Mouse (Mus musculus) gonadal fat pad, adult 2 months (tissue): ENCODE results near the gene Rd3. TPM values are rescaled to one million over a fixed set of nuclear protein-coding genes. Genes with fewer than 3 reads are reported as not detected.

Source experiments
- DNase-seq: peaks from one replicate; pipeline ENCODE4 v3.0.0-alpha.2; 2012; ENCODE audit warnings: low read depth
- polyA plus RNA-seq: library from polyadenylated mRNA; depleted of rRNA; stranded (reverse); fragments of >200 nt; gene quantifications from 2 replicates; pipeline ENCODE4 v1.2.3, GENCODE M21; 2012

The Rd3 gene
- polyA plus RNA-seq, 1 experiment: 0.68 TPM

- DNase-seq: no peak
Observed at GRCm38 (mm10) chr1:191963948-191964772, 13.0 kb upstream of the Rd3 start.

GRCm38 (mm10) chr1:191964773-191965481 is 12.2 kb upstream of the Rd3 start:
- no peak for DNase-seq

DNA sequence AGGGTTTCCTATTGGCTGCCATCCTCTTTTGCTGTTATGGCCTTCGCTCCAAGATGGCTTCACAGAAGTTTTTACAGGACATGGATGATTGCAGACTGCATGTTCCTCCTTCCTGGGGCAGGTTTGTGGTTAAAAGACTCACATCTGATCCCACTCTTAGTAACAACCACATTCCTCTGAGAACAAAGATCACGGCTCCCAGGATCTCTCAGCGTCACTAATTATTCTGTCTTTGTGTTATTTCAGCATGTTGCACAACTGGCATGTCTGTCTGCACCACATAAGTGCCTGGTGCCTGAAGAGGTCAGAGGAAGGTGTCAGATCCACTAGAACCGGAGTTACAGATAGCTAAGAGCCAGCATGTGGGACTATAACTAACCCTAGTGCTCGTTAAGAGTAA is 7.2 kb upstream of the Rd3 start:
- no peak for DNase-seq

GRCm38 (mm10) chr1:191974509-191975405 is 2.4 kb upstream of the Rd3 start:
- peak; percentile 86 for DNase-seq

DNA sequence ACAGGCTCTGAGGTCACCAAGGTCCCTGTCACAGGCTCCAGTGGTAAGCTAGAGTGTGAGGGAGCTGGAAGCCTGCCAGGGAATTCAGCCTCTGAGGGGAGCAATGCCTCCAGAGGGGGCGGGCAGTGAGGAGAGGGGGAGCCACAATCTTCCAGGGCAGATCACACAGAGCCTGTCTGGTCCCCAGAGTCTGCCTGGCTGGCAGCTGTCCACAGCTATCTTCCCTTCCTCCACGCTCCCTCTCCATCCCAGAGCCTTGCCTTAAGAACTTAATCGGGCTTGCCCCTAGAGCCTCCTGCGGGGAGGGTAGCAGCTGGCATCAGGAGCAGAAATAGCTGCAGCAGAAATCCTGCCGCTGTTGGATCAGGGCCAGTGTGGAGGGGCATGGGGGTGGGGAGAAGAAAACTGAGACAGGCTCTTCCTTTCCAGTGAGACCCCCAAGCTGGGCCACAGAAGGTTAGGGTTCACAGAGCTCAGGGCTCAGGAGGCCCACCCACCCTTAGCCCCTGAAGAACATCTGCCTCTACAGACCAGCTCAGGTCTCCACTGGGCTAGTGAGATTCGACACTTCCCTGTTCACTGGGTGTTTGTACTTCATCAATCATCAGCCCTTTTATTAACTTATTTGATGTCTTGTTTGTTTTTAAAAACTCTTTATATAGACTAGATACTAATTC is 4.4 kb downstream of the Rd3 start:
- no peak for DNase-seq

GRCm38 (mm10) chr1:191986674-191987480 is 9.7 kb downstream of the Rd3 start:
- no peak for DNase-seq

DNA sequence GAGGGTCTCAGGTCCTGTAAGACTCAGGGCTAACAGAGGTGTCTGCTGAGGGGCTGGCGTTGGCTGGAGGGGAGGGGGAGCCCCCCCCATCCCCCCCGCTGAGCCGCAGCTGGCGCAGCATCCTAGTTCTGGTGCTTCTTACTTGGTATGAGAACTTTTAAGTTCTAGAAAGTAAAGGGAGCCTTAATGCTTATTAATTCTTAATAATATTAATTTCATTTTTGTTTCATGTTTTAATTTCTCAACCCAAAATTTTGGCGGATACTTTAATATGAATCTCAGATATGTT is 10.3 kb downstream of the Rd3 start:
- DNase-seq: no peak

DNA sequence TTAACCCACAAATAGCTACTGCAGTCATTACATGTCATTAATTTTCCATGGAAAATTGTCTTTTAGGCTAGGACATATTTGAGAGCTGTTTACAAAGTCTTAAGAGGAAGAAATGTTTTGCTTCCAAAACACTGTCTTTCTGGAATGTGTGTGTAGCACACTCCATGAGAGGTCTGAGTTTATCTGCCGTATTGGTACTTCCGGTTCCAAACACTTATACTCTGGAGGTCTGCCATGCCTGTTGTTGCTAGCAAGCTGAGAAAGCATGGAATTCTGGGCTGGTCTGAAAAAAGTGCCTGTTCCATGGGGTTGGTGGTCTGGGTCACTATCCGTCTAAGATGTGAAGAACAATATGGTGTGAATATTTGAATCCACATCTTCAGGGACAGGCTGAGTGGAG is 11.5 kb downstream of the Rd3 start:
- no peak for DNase-seq

GRCm38 (mm10) chr1:191989060-191989459 is 11.9 kb downstream of the Rd3 start:
- no peak for DNase-seq

GRCm38 (mm10) chr1:191989994-191990393 is 12.8 kb downstream of the Rd3 start:
- no peak for DNase-seq

GRCm38 (mm10) chr1:191992040-191992780 is 15.0 kb downstream of the Rd3 start:
- DNase-seq: no peak

DNA sequence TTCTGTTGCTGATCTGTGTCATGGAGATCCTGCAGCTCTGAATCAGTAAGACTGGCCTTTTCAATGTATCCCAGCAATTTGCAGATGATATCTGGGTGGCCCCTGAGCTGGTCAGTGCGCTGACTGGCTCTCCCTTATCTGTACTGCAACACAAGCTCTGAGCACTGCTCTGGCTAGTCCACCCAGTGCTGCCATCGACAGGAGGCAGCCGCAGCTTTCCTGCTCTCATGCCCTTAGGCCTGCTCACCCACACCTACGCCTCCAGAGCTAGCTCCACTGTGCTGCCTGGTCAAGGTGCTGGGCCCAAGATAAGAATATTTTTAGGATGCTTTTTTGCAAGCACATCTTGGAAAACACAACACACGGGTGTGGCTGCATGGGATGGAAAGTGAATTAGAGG is 17.3 kb downstream of the Rd3 start:
- DNase-seq: no peak

DNA sequence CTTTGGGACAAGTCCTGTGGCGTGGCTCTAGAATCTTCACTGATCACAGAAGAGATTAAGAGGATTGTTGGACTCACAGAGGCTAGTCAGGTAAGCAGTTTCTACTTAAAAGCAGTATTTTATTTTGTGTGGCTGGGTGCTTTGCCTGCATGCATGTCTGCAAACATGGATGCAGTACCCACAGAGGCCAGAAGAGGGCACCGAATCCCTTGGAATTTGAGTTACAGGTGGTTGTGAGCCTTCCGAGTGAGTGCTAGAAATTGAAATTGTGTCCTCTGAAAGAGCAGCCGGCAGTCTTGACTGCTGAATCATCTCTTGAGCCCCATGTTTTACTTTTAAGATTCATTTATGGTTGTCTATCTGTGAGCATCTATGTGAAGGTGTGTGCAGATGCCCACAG is 18.3 kb downstream of the Rd3 start:
- DNase-seq: no peak

DNA sequence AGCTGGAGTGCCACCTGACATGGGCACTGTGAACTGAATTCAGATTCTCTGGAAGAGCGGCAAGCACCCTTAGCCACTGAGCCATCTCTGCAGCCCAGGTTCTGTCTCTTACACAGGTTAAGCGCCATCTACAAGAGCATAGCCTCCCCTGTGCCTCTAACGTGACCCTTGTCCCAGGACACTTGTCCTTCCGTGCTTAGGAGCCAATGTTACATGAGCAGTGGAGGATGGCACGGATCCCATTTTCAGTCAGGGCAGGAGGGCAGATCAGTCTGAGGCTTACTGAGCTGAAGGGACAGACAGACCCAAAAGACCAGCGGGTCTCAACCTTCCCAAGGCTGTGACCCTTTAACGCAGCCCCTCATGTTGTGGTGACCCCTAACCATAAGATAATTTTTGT is 18.7 kb downstream of the Rd3 start:
- no peak for DNase-seq

DNA sequence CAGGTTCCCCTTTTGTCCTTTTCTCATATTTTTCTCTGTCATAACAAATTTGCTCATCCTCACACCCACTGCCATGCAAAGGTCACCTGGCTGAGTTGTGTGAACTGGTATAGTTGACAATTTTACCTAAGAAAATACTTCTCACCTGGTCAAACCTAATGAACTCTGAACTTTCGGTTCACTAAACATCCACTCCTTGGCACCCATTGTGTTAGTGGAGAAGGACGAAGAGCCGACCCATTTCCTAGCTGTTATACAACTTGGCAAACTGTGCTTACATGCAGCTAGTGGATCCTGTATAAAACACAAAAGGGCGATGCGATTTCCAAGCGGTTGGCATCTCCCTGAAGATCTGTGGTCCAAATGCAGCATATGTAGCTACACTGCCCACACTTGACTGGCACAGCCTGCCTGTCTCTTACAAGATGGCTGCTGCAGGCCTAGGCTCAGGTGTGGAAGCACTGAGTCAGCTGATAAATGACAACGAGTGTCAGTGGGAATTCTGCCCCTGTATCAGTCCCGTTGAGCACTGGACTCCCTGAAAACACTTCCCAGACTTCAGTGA is 19.5 kb downstream of the Rd3 start:
- no peak for DNase-seq

- no peak for DNase-seq
Observed at GRCm38 (mm10) chr1:191999022-191999421, 21.9 kb downstream of the Rd3 start.
